ENCODE assay signal across 15 mouse cellular contexts in the genomic region with DNA sequence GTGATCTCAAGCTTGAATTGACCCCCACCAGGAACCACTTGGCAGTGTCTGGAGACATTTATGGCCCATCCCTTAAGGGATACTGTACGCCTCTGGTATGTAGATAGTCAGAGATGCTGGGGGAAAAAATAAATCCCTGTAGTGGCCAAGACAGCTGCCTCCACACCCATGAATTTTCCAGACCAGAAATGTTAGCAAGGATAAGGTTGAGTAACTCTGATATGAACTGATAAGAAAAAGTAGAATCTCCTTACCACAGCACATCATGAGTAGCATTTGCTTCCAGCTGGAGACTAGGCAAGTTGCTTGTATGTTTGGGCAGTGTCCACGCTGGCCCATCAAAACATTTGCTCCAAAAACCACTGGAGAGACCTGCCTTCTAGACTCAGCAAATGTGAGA. TPM values are rescaled to one million over a fixed set of nuclear protein-coding genes. Genes with fewer than 3 reads are reported as not detected.
DNase-seq lines count a peak whose midpoint lies in the region; ATAC-seq and TF ChIP-seq lines count a peak whose summit lies in the region.
"Had no signal": no experiment of that assay in that cellular context is flagged by ENCODE, and none has a peak within 500 bp of the region (broad histone marks: within the 10 kb centered on the region; RNA-seq: fewer than 3 reads in every experiment).

No protein-coding gene starts in this region.

- no peak overlapping the region for H3K9ac ChIP-seq in intestine, embryonic 15.5 days
- no peak overlapping the region for H3K9ac ChIP-seq in lung, postnatal 0 days (replicated peaks; ENCODE audit: low read depth)
- H3K9ac ChIP-seq: embryonic facial prominence, embryonic 12.5 days; forebrain, embryonic 13.5 days; liver, embryonic 14.5 days had no signal

- no peak for TF ChIP-seq POLR2A in embryonic fibroblast, embryonic 13.5 days (IDR thresholded peaks at IDR 0.05; ENCODE audit: low read depth, low read length)

- no peak for TF ChIP-seq CTCF in embryonic fibroblast, embryonic 13.5 days (IDR thresholded peaks at IDR 0.05; ENCODE audit: borderline replicate concordance, insufficient read depth, low read length)
- no peak for TF ChIP-seq CTCF in lung, postnatal 0 days (IDR thresholded peaks at IDR 0.05)

- H3K4me1 ChIP-seq in heart, embryonic 10.5 days: peaks cover 34% of the 10 kb centered on the region
- H3K4me1 ChIP-seq in embryonic fibroblast, embryonic 13.5 days (ENCODE audit: control insufficient read depth, insufficient read depth, low read length): peaks cover 9% of the 10 kb centered on the region
- H3K4me1 ChIP-seq in intestine, embryonic 15.5 days (replicated peaks): peaks cover 26% of the 10 kb centered on the region
- H3K4me1 ChIP-seq in lung, postnatal 0 days (ENCODE audit: insufficient read depth, low read depth, low read length): peaks cover 6% of the 10 kb centered on the region; the same call in 1 of the 2 replicates

- ATAC-seq in intestine, embryonic 15.5 days: 0 out of 2 replicates have a peak, but pooled peaks have one; percentile 37
- ATAC-seq in lung, postnatal 0 days: no peak
- ATAC-seq: CD4-positive, CD25-positive, alpha-beta regulatory T cell, adult 4 months; forebrain, embryonic 13.5 days had no signal

- H3K4me3 ChIP-seq in heart, embryonic 10.5 days: no peak overlapping the region
- H3K4me3 ChIP-seq in embryonic fibroblast, embryonic 13.5 days (ENCODE audit: insufficient read depth, low read length): no peak overlapping the region
- H3K4me3 ChIP-seq in intestine, embryonic 15.5 days (replicated peaks): no peak overlapping the region
- H3K4me3 ChIP-seq in lung, postnatal 0 days (ENCODE audit: low read depth, low read length): no peak overlapping the region
- H3K4me3 ChIP-seq: embryonic facial prominence, embryonic 12.5 days; forebrain, embryonic 13.5 days; limb, embryonic 10.5 days had no signal

- no peaks in the 10 kb centered on the region for H3K9me3 ChIP-seq in heart, embryonic 10.5 days
- H3K9me3 ChIP-seq in intestine, embryonic 15.5 days: no peaks in the 10 kb centered on the region
- no peaks in the 10 kb centered on the region for H3K9me3 ChIP-seq in lung, postnatal 0 days (ENCODE audit: low read length)
- H3K9me3 ChIP-seq: embryonic facial prominence, embryonic 12.5 days; forebrain, embryonic 13.5 days; limb, embryonic 10.5 days had no signal

- no peaks in the 10 kb centered on the region for H3K36me3 ChIP-seq in heart, embryonic 10.5 days
- no peaks in the 10 kb centered on the region for H3K36me3 ChIP-seq in intestine, embryonic 15.5 days
- no peaks in the 10 kb centered on the region for H3K36me3 ChIP-seq in lung, postnatal 0 days (ENCODE audit: insufficient read depth, low read length)
- H3K36me3 ChIP-seq: embryonic facial prominence, embryonic 12.5 days had no signal

- no peak for TF ChIP-seq EP300 in lung, postnatal 0 days (IDR thresholded peaks at IDR 0.05)

- DNase-seq in heart, adult 8-10 months (ENCODE audit: low spot score): peak; percentile 44
- DNase-seq in heart, embryonic 10.5 days (ENCODE audit: low spot score): no peak
- peak; percentile 18 for DNase-seq in 3T3-L1 (ENCODE audit: low read depth, low spot score)
- DNase-seq in lung, postnatal 0 days (ENCODE audit: low spot score): no peak
- no peak for DNase-seq in spleen, postnatal 14 days (ENCODE audit: low spot score in 2 of 2)
- DNase-seq in B cell, adult 2 months: no peak
- DNase-seq: cerebellum, postnatal 36 days; midbrain, embryonic 14.5 days had no signal

- no peaks in the 10 kb centered on the region for H3K27me3 ChIP-seq in heart, embryonic 10.5 days (ENCODE audit: insufficient read depth, poor library complexity, severe bottlenecking)
- no peaks in the 10 kb centered on the region for H3K27me3 ChIP-seq in intestine, embryonic 15.5 days (replicated peaks)
- H3K27me3 ChIP-seq in lung, postnatal 0 days (replicated peaks; ENCODE audit: insufficient read depth, low read length): no peaks in the 10 kb centered on the region
- H3K27me3 ChIP-seq: forebrain, embryonic 13.5 days had no signal

- H3K4me2 ChIP-seq in intestine, embryonic 15.5 days (replicated peaks): no peak overlapping the region
- H3K4me2 ChIP-seq in lung, postnatal 0 days (replicated peaks; ENCODE audit: low read depth, low read length): no peak overlapping the region
- H3K4me2 ChIP-seq: embryonic facial prominence, embryonic 12.5 days; forebrain, embryonic 13.5 days had no signal

- no peak overlapping the region for H3K27ac ChIP-seq in heart, embryonic 10.5 days
- H3K27ac ChIP-seq in embryonic fibroblast, embryonic 13.5 days (ENCODE audit: insufficient read depth, low read length): peak overlapping the region; percentile 58
- no peak overlapping the region for H3K27ac ChIP-seq in intestine, embryonic 15.5 days
- no peak overlapping the region for H3K27ac ChIP-seq in lung, postnatal 0 days (ENCODE audit: low read length)
- H3K27ac ChIP-seq: embryonic facial prominence, embryonic 12.5 days; forebrain, embryonic 13.5 days; limb, embryonic 10.5 days; liver, embryonic 14.5 days had no signal

- WGBS in heart, embryonic 10.5 days: 66% methylated on average over 2 of the region's 2 CpGs
- WGBS in intestine, embryonic 15.5 days: 55% methylated on average over 2 of the region's 2 CpGs
- 71% methylated on average over 2 of the region's 2 CpGs for WGBS in lung, postnatal 0 days

RNA-seq across cellular contexts. Expression of a gene that starts 47.0 kb away (rescaled TPM):
- 1 to 10 TPM; 1.4 to 2.7 (median 1.5) TPM for total RNA-seq in heart, adult 8-10 months (2022)
- 1.5 and 6.7 TPM in 2 replicates for polyA plus RNA-seq in heart, embryonic 10.5 days (2016; fragmentation: Nextera tagmentation; extraction: Ambion mirVana)
- 0.35 TPM in 1 of 2 replicates, not detected in the other for polyA plus RNA-seq in embryonic fibroblast, embryonic 13.5 days (2011; ENCODE audit: insufficient read length, low read depth, missing spikeins)
- polyA plus RNA-seq in intestine, embryonic 15.5 days (2015; fragmentation: Nextera tagmentation; extraction: Ambion mirVana): 11.3 and 11.7 TPM in 2 replicates
- polyA plus RNA-seq in lung, postnatal 0 days (2015; fragmentation: Nextera tagmentation; extraction: Ambion mirVana): 6.8 and 7.6 TPM in 2 replicates

Comparison
In these comparisons a context has a peak if more than half of its experiments do, and no peak if none do; other contexts are left out.
1. DNase-seq: peak in heart, adult 8-10 months (single experiment) and 3T3-L1 (single experiment); none in heart, embryonic 10.5 days (single experiment), lung, postnatal 0 days (single experiment), spleen, postnatal 14 days (0 of 2) and B cell, adult 2 months (0 of 2).